Mouse (Mus musculus): ENCODE results near the gene Gm11011. TPM values are rescaled to one million over a fixed set of nuclear protein-coding genes. Genes with fewer than 3 reads are reported as not detected.
"Not testable (repeated sequence)": the region's sequence is repeated elsewhere in the genome, so short reads cannot be mapped to it uniquely, and the experiment has no call there.

Gm11011 gene
- polyA plus RNA-seq (2012; rRNA removed), result not detected in 2 replicates

GRCm38 (mm10) chr2:169587645-169588044 is at the start of gene Gm11011:
Gm11011 (minus strand) TSS chr2:169587745.
- not testable (repeated sequence) for DNase-seq (ENCODE audit: low read depth, low spot score)

- 33% methylated on average over 4 of the region's 4 CpGs for WGBS
- DNase-seq (ENCODE audit: low read depth, low spot score), result no peak
These were observed 48.9 kb upstream of the Gm11011 start for GRCm38 (mm10) chr2:169636414-169636813.

GRCm38 (mm10) chr2:169635428-169635827 is 47.9 kb upstream of the Gm11011 start:
- 14% methylated on average over 7 of the region's 7 CpGs for WGBS
- DNase-seq (ENCODE audit: low read depth, low spot score), result no peak

GRCm38 (mm10) chr2:169634619-169635382 is 47.3 kb upstream of the Gm11011 start:
- WGBS, result 14% methylated on average over 17 of the region's 17 CpGs
- DNase-seq (ENCODE audit: low read depth, low spot score), result no peak

- 1% methylated on average over 38 of the region's 38 CpGs for WGBS
- DNase-seq (ENCODE audit: low read depth, low spot score), result no peak
These were observed 46.1 kb upstream of the Gm11011 start for GRCm38 (mm10) chr2:169633491-169634289.

GRCm38 (mm10) chr2:169632338-169633151 is 45.0 kb upstream of the Gm11011 start, which contains the start of gene Tshz2:
Tshz2 (plus strand) TSS chr2:169633013.
- under 1% methylated on average over 22 of the region's 22 CpGs for WGBS
- DNase-seq (ENCODE audit: low read depth, low spot score), result no peak

- no peak for DNase-seq (ENCODE audit: low read depth, low spot score)
- 88% methylated on average over 3 of the region's 3 CpGs for WGBS
These were observed 42.5 kb upstream of the Gm11011 start for GRCm38 (mm10) chr2:169630070-169630469.

GRCm38 (mm10) chr2:169621201-169621710 is 33.7 kb upstream of the Gm11011 start:
- DNase-seq (ENCODE audit: low read depth, low spot score), result no peak

GRCm38 (mm10) chr2:169615998-169616397 is 28.5 kb upstream of the Gm11011 start:
- 89% methylated on average over 6 of the region's 6 CpGs for WGBS

More at GRCm38 (mm10) chr2:169621201-169621710, 33.7 kb upstream of the Gm11011 start:
- WGBS, result 23% methylated on average over 15 of the region's 15 CpGs

GRCm38 (mm10) chr2:169614683-169615082 is 27.1 kb upstream of the Gm11011 start:
- 23% methylated on average over 4 of the region's 4 CpGs for WGBS
- DNase-seq (ENCODE audit: low read depth, low spot score), result no peak

More at GRCm38 (mm10) chr2:169615998-169616397, 28.5 kb upstream of the Gm11011 start:
- no peak for DNase-seq (ENCODE audit: low read depth, low spot score)

- no peak for DNase-seq (ENCODE audit: low read depth, low spot score)
- 58% methylated on average over 7 of the region's 7 CpGs for WGBS
These were observed 24.0 kb upstream of the Gm11011 start for GRCm38 (mm10) chr2:169611557-169611956.

GRCm38 (mm10) chr2:169610882-169611281 is 23.3 kb upstream of the Gm11011 start:
- 33% methylated on average over 8 of the region's 8 CpGs for WGBS

GRCm38 (mm10) chr2:169609956-169610355 is 22.4 kb upstream of the Gm11011 start:
- WGBS, result 69% methylated on average over 13 of the region's 13 CpGs

More at GRCm38 (mm10) chr2:169610882-169611281, 23.3 kb upstream of the Gm11011 start:
- no peak for DNase-seq (ENCODE audit: low read depth, low spot score)

GRCm38 (mm10) chr2:169607787-169608186 is 20.2 kb upstream of the Gm11011 start:
- WGBS, result 6% methylated on average over 2 of the region's 2 CpGs
- DNase-seq (ENCODE audit: low read depth, low spot score), result no peak

More at GRCm38 (mm10) chr2:169609956-169610355, 22.4 kb upstream of the Gm11011 start:
- DNase-seq (ENCODE audit: low read depth, low spot score), result no peak

GRCm38 (mm10) chr2:169606901-169607678 is 19.5 kb upstream of the Gm11011 start:
- DNase-seq (ENCODE audit: low read depth, low spot score), result no peak
- WGBS, result 83% methylated on average over 13 of the region's 13 CpGs

GRCm38 (mm10) chr2:169600163-169600562 is 12.6 kb upstream of the Gm11011 start:
- DNase-seq (ENCODE audit: low read depth, low spot score), result no peak
- 62% methylated on average over 6 of the region's 6 CpGs for WGBS

GRCm38 (mm10) chr2:169599591-169599990 is 12.0 kb upstream of the Gm11011 start:
- DNase-seq (ENCODE audit: low read depth, low spot score), result no peak
- 78% methylated on average over 4 of the region's 4 CpGs for WGBS

GRCm38 (mm10) chr2:169597971-169598370 is 10.4 kb upstream of the Gm11011 start:
- no peak for DNase-seq (ENCODE audit: low read depth, low spot score)
- WGBS, result 92% methylated on average over 8 of the region's 8 CpGs

GRCm38 (mm10) chr2:169597357-169597756 is 9.8 kb upstream of the Gm11011 start:
- WGBS, result 87% methylated on average over 6 of the region's 6 CpGs
- no peak for DNase-seq (ENCODE audit: low read depth, low spot score)

Data from large intestine, adult 2 months (tissue).